Mouse (Mus musculus) embryo, embryonic 10 days (tissue): ENCODE data around the gene Cemip2.
A peak's percentile ranks its signal among the peaks of the same experiment; 100 is the strongest.
"Not testable (repeated sequence)": the region's sequence is repeated elsewhere in the genome, so short reads cannot be mapped to it uniquely, and the experiment has no call there.

ENCODE experiments used
- DNase-seq: peaks from one replicate; pipeline ENCODE4 v3.0.0-alpha.2; 2015; ENCODE audit warnings: low spot score

Gene Cemip2

DNA sequence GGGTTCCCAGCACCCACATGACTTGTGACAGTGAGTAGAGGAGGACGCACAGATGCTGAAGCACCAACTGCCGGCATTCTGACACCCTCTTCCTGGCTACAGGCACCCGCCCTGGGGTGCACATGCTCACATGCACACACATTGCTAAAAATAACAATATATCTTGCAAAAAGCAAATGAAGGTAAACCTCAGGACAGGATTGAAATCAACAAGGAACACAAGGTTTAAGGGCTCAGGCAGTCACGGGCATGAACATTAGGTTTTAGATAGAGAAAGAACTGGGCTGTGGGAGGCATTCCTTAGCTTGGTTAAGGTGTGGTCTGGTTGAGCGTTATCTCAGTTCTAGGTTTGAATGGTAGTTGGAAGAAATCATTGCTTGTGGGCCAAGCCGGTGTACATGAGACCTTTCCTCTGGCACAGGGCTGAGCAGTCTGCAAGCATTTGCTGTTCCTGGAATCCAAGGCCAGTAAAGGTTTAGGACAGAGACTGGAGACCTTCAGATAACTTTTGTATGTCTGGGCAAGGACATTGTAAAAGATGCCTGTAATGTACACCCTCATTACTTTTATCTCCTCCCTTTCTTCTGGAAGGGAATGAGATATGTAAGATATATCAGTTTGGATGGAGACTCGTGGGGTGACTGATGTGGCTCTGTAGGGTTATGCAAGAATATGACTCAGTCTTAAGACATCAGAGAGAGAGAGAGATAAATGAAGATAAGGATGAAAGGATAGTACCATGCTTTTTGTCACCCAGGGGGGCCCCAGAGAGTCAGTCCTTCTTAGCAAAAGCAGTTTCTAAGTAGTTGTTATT is 87.3 kb downstream of the Cemip2 start:
- no peak for DNase-seq

DNA sequence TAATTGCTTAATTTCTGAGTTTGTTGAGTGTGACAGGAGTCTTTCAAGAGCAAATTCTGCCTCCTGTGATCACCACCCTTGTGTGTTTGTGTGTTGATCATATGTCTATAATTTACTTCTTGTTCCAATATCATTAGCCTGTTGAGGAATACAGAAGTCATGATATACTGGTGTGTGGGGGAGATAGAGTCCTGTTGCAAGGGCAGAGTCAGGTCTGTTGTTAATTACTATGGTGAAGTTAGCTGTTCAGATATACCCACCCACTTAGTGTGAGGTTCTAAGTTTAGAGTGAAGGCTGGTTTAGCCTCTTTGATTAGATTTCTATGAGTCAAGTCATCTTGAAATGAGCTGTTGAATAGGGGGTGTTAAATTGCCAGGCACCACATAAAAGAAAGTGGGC is 88.0 kb downstream of the Cemip2 start:
- no peak for DNase-seq

DNA sequence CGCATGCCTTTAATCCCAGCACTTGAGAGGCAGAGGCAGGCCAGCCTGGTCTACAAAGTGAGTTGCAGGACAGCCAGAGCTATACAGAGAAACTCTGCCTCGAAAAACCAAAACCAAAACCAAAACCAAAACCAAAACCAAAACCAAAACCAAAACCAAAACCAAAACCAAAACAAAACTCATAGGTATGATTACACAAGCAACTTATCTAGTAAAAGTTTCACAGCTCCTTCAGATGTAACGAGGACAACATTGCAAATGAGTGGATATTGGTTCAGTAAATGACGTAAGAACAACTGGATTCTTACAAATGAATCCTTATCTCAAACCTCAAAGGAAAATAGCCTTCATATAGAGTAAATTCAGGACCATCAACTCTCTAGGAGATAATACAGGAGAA is 88.6 kb downstream of the Cemip2 start:
- not testable (repeated sequence) for DNase-seq

DNA sequence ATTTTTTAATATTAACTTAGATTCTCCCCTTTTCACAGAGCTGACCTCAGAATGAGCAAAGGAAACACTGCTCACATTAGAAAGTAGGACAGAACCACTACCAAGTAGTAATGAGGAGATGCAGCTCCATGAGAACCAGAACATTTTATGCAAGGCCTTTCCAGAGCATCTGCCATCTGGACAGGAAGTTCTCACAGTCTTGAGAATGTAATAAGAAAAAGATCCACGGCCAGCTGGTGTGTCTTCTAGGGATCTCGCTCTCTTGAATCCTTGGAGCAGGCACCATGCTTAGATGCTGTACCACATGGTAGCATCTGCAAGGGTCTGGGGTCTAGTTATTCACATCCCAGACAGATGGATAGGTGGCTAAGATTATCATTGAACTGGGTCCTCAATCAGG is 90.3 kb downstream of the Cemip2 start:
- DNase-seq = no peak

DNA sequence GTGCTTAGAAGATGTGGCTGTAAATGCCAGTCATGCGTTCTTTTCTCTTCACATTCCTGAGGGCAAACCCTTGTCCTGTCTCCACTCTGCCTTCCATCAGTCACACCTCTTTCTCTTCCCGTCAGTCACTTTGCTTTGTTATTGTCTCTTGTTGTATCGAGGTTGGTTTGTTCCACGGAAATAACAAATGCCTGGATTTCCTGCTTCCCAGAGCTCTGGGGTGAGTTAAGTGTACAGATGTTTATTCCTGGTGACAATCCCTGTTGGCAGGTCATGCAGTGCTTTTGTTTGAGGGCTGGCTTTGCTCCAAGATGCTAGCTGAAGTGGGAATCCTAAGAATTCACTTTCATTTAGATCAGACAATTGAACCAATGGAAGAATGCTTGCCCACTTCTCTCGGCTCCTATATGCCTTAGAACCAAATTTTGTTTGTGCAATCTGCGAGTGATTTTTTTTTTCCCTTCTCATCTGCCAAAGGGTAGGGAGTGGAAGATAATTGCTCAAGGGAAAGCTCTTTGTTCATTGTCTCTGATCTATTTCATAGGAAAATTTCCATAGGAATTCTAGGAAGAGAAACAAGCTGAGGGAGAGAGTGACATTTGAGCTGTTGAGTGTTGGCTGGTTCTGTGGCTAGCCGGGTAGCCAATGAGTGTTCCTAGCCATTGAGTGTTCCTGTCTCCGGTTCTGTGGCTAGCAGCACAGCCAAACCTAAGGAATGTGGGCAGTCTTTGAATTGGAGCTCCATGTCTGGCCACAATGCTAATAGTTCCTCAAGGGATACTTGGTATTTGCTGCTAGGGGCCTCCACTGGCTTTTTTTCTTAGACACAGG is 104.2 kb downstream of the Cemip2 start:
- peak; percentile 50 for DNase-seq

DNA sequence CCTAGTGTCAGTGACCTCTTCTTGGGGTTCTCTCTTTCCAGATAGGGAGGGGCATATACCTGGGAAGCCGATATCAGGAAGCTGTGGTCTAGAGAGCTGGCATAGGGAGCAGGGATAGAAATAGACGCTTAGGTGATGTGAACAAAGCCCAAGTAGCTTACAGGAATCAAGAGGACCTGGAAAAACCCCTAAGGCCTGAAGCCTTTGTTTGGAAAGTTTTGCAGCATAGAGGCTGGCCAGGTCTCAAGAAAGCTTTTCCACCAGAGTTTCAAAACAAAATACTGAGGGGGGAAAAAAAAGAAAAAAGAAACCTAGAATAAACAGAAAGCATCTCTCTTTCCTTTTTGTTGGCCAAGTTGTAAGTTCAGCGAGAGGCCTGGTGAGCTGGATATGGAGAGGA is 104.9 kb downstream of the Cemip2 start:
- no peak for DNase-seq

DNA sequence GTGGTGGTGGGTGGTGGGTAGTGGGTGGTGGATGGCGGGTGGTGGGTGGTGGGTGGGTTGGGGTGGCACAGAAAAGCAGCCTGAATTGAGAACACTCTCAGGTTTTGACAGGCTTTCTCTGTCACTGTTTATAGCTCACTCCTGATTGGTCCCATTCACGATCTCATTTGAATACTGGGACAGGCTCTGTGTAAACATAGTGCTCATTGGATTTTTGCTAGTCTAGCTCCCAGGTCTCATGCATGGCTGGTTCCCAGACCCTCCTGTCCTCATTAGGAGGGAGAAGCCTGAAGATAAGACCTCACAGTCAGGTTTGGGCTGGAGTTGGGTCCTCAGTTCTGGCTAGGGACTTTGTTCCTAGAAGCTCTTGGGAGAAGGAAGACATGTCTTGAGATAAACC is 105.8 kb downstream of the Cemip2 start:
- DNase-seq = peak; percentile 9

DNA sequence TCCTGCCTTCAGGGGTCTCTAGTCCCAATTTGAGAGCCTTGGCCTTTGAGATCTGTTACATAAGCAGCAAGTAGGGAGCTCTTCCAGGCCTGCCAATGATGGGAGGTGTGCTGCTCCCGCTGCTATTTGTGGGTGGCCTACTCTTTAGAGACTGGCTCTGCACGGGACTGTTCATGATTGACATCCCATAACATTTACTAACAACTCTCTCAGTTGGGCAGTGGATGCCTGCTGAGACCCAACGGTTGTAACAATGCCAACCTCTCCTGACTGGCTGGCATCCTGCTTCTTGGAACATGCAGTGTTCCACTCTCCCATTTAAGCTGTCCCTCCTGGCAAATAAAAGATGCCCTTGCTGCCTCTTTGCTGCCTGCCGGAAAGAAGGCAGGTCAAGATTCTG is 106.2 kb downstream of the Cemip2 start:
- no peak for DNase-seq

DNA sequence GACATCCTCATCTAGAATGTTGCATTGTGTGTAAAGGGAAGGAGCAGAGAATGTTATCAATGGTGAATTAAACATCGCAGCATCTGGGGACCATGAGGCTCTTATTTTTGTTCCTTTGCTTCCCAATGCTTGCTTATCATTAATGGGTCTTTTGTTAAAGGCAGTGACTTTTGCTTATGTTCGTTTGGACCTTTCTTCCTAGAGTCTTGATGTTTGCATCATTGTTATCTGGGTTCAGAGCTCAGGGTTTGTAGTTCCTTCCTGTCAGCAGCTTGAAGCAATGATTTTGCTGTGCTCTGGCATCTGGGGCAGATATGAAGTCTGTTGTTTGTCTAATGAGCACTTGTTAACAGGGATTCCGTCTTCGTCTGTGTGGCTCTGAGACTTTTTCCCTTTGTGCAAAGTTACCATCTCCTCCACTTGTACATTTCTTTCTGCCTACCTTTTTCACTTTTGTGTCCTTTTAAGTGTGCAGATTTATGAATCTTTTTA is 108.1 kb downstream of the Cemip2 start:
- DNase-seq = no peak

DNA sequence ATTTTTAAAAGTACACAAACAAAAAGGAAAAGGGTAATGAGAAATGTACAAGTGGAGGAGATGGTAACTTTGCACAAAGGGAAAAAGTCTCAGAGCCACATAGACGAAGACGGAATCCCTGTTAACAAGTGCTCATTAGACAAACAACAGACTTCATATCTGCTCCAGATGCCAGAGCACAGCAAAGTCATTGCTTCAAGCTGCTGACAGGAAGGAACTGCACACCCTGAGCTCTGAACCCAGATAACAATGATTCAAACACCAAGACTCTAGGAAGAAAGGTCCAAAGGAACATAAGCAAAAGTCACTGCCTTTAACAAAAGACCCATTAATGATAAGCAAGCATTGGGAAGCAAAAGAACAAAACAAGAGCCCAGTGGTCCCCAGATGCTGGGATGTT is 112.6 kb downstream of the Cemip2 start:
- no peak for DNase-seq

DNA sequence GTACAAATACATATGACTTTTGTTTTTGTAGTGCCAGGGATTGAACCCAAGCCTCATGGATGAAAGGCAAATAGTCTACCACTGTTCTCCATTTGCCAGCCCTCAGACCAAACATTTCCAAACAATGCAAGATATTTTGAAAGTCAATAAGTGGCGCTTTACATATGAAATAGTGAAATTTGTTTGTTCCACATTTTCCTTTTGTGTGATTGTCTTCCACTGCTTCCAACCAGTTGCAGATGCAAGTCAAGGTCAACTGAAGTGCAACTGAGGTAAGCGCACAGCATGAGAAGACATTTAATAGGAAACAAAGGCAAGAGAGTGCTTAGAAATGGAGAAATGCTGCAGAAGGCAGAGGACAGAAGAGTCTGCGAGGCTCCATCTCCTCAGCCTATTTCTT is 116.7 kb downstream of the Cemip2 start:
- no peak for DNase-seq

DNA sequence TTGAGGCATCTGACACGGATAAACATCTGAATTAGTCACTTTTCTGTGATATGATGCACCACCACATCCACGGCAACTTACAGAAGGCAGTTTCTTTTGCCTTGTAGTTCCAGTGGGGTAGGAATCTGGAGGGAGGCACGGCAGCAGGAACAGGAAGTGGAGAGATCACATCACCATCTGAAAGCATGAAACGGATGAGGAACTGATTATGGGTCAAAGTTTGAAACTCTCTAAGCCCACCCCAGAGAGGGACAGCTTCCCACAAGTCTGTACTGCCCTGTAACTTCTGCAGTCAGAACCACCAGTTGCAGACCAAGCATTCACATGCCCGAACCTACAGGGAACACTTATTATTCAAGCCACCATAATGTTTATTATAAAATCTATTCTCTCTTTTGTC is 117.4 kb downstream of the Cemip2 start:
- no peak for DNase-seq

DNA sequence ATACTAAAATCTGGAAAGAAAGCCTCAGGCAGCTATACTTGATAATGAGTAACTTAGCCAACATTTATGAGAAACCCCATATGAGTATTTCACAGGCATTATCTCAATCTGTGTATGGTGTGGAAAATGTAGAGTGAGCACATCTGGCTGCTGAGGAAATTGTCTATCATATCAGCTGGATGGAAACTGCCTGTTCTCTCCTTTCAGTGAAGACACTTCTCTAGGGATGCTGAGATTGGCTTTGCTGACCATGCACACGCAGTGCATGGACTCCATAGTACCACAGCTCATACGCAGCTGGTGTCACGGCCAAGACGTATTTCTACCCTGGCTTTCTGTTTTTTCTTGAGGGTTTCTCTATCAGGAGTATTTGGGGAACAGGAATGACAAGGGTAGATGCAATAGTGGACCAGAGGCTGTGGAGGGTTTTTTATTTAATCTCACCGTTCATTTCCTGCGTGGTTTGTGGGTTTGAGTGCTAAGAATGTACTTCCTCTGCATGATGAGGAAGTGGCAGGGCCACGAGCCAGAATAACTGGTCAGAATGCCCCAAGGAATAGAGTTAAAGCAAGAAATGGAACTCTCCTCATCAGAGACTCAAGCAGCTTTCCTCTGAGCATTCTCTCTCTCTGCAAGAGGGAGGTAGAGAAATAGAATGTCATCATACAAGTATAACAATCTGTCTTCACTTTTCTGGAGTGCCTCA is 119.1 kb downstream of the Cemip2 start:
- DNase-seq = no peak

DNA sequence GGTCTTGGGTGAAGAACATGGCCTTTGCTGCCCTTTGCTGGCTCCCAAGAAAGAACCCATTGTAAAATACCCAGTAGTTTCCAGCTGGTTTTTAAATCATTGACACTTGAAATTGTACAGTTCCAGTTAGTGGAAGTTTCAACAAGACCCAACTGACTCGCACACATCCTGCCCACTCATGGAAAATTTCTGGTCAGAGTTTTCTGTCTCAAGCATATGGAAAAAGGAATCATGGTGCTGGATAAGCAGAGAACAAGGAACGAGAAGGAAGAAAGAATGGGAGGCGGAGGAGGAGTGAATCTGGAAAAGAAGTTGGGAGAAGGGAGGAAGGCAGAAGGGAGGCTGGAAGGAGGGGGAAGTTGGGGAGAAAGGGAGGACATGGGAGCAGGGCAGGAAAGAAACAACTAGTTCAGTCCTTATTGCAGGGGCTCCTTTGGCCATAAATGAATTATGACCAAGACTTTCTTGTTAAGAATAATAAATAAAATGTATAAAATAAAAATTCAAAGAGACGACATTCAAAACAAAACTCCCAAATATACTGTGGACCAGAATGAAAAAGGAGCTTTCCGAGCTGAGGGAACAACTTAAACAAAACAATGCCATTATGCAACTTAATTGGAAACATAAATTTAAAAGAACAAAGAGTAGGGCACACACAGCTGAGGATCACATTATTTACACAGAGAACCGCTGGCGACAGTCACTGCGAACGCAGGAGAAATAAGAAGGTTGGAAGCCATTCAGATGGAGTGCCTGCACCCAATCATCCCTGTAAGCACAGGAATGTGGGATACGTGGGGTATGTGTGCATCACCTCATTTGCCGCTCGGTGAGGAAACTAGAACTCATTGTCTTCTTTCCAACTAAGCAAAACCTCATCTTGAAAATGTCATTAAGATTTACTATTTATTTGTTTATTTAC is 120.1 kb downstream of the Cemip2 start:
- no peak for DNase-seq
